Mouse (Mus musculus) stomach, embryonic 14.5 days (tissue): ENCODE measurements around the gene Micu1. TPM values are rescaled to one million over a fixed set of nuclear protein-coding genes. Genes with fewer than 3 reads are reported as not detected.
A peak's percentile ranks its signal among the peaks of the same experiment; 100 is the strongest.

Experiments used
- ATAC-seq: fragments of 200-750 bp; cut with Nextera tagmentation; 2 replicates; pipeline ENCODE4 v1.8.0; 2017; ENCODE audit warnings: low read depth, moderate TSS enrichment; ENCODE audit not compliant: insufficient number of reproducible peaks, insufficient read depth, low FRiP score
- H3K27ac ChIP-seq: fragments of 300-500 bp; sonication (generic); 2 replicates; pipeline ENCODE4 v1.5.1; 2014; ENCODE audit warnings: mild to moderate bottlenecking, low read length, moderate library complexity, mixed read lengths
- H3K27me3 ChIP-seq: fragments of 300-500 bp; sonication (generic); 2 replicates; pipeline ENCODE4 v1.6.1; 2014; ENCODE audit warnings: low read length, control low read depth, mixed read lengths; ENCODE audit not compliant: control insufficient read depth, insufficient read depth
- H3K36me3 ChIP-seq: fragments of 300-500 bp; sonication (generic); 2 replicates; pipeline ENCODE4 v1.6.1; 2014; ENCODE audit warnings: mild to moderate bottlenecking, control low read depth, low read length, moderate library complexity, mixed read lengths; ENCODE audit not compliant: control insufficient read depth, insufficient read depth
- H3K4me1 ChIP-seq: fragments of 300-500 bp; sonication (generic); 2 replicates; pipeline ENCODE4 v1.6.1; 2014; ENCODE audit warnings: low read length, control low read depth, mixed read lengths; ENCODE audit not compliant: control insufficient read depth, insufficient read depth
- H3K4me2 ChIP-seq: fragments of 300-500 bp; sonication (generic); replicated peaks from 2 replicates; pipeline ENCODE4 v1.6.1; 2014; ENCODE audit warnings: low read depth, low read length, control low read depth
- H3K4me3 ChIP-seq: fragments of 300-500 bp; sonication (generic); 2 replicates; pipeline ENCODE4 v1.5.1; 2014; ENCODE audit warnings: low read depth, low read length, control low read depth
- H3K9ac ChIP-seq: fragments of 300-500 bp; sonication (generic); replicated peaks from 2 replicates; pipeline ENCODE4 v1.6.1; 2014; ENCODE audit warnings: low read depth, mild to moderate bottlenecking, control low read depth, low read length, moderate library complexity, mixed read lengths
- H3K9me3 ChIP-seq: fragments of 300-500 bp; sonication (generic); 2 replicates; pipeline ENCODE4 v1.6.1; 2016; ENCODE audit warnings: low read depth, low read length, control low read depth; ENCODE audit not compliant: control insufficient read depth
- WGBS: fragments of 180-500 bp; shearing (Covaris S2); extraction: QIAGEN DNeasy Blood & Tissue Kit; methylation state at CpG from one replicate; pipeline ENCODE4 v1.1.7; 2014; 5-methylcytosine and 5-hydroxymethylcytosine counted together
- polyA plus RNA-seq: library from polyadenylated mRNA; unstranded; fragments of >200 nt; fragmentation: Nextera tagmentation; extraction: Ambion mirVana; gene quantifications from 2 replicates; pipeline ENCODE4 v1.2.1, GENCODE M21; 2014

Micu1 gene
- polyA plus RNA-seq, 1 experiment from 2014 or later, result 73.6 TPM

DNA sequence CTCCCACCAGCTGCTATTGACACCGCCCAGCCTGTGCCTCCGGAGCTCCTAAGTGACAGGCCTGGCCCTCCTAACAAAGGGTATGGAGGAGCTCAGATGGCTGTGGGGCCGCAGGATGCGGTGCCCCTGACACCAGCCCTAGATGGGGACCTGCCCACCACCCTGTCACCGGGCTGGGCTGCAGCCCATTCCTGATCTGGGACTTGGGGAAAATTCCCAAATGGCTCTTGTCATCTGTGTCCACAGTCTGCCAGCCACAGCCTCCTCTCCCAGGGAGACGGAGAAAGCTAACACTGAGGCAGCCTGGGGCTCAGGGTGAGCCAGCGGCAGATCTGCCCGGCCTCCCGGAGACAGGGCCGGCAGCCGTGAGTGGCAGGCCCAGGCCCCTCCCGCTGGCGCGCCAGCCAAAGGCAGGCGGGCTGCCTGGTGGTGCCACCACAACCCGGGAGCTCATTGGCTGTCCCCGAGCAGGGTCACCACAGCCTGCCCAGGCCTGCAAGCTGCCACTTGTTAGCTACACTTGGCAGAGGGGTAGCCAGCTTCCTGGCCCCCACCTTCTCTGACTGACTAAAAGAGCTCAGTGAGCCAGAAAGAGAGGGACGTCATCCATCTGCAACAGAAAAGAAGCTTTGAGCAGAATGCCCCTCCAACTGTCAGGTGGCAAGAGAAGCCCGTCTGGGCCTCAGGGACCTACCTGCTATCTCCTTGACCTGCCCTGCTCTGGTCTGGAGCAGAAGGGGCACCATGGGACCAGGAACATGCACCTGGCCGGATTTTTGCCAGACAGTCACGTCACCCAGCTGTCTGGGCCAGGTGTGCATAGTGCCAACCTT lies 197.3 kb downstream of the Micu1 start:
- no peaks in the 10 kb centered on the region for H3K27me3 ChIP-seq
- no peaks in the 10 kb centered on the region for H3K9me3 ChIP-seq
- peak overlapping the region; percentile 90 for H3K27ac ChIP-seq
- peaks cover 31% of the 10 kb centered on the region for H3K4me1 ChIP-seq
- peak; percentile 91 for ATAC-seq
- 0 out of 2 replicates have a peak overlapping the region, but pooled peaks have one; percentile 22 for H3K4me2 ChIP-seq
- H3K9ac ChIP-seq, result peak overlapping the region; percentile 22; the same call in 1 of the 2 replicates
- H3K4me3 ChIP-seq, result no peak overlapping the region
- peaks cover 24% of the 10 kb centered on the region for H3K36me3 ChIP-seq
- WGBS, result 10% methylated on average over 21 of the region's 21 CpGs

DNA sequence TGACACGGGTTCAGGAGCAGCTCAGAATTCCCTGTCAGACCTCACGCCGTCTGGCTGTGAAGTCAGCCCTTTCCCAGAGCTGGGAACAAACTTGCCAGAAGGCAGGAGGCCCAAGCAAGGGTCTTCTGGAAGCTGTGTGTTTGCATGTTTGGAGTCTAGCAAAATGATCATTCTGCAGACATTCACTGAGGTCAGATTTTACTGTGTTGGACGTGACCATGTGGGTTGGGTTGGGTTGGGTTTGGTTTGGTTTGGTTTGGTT lies 197.8 kb downstream of the Micu1 start:
- Histone ChIP-seq H3K4me1 (peaks cover 31% of the 10 kb centered on the region), H3K27me3 (no peaks in the 10 kb centered on the region), H3K9me3 (no peaks in the 10 kb centered on the region), H3K27ac (peak overlapping the region; percentile 90), H3K4me3 (no peak overlapping the region), H3K4me2 (0 out of 2 replicates have a peak overlapping the region, but pooled peaks have one; percentile 22), H3K36me3 (peaks cover 24% of the 10 kb centered on the region), H3K9ac (no peak overlapping the region)
- 26% methylated on average over 4 of the region's 4 CpGs for WGBS
- ATAC-seq, result no peak

DNA sequence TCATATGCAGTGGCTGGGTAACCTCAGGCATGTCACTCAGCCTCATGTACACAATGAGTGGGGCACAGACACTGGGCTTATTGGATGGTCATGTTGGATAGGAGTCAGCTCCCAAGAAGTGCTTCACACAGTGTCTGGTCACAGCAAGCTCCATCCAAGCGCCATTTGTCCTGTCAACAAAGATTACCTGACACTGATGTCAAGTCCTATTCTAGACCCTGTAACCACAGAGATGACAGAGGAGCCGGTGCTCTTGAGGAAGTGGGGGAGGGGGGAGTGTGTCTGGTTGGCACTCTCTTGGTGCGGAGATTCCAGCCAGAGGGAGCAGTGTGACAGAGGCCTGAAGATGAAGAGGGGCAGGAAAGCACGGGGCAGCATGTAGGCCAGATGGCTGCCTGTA lies 198.7 kb downstream of the Micu1 start:
- WGBS, result 41% methylated on average over 4 of the region's 4 CpGs
- Histone ChIP-seq H3K27ac (no peak overlapping the region; the same call in 1 of the 2 replicates), H3K4me2 (no peak overlapping the region), H3K27me3 (no peaks in the 10 kb centered on the region), H3K36me3 (peaks cover 15% of the 10 kb centered on the region), H3K9me3 (no peaks in the 10 kb centered on the region), H3K9ac (no peak overlapping the region), H3K4me1 (peaks cover 31% of the 10 kb centered on the region), H3K4me3 (no peak overlapping the region)
- ATAC-seq, result no peak

DNA sequence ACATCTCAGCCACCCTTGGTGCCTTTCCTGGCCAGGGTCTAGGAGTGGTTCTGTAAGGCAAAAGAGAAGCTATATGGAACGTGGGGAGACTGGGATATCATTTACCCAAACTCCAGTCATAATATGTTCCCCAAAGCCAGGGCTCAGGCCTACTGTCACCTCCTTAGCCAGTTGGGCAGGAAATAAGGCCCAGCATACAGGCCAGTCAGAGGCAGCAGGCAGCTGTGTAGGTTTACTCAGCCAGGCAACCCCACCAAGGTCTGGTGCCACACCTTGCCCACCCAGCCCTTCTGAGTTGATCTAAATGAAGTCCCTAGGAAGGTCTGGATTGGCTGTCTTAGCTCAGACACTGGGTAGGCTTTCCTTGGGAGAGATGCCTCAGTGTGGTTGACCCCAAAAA lies 199.2 kb downstream of the Micu1 start:
- Histone ChIP-seq H3K9ac (no peak overlapping the region), H3K9me3 (no peaks in the 10 kb centered on the region), H3K36me3 (peaks cover 10% of the 10 kb centered on the region), H3K27ac (no peak overlapping the region), H3K4me3 (no peak overlapping the region), H3K4me2 (no peak overlapping the region), H3K4me1 (peaks cover 31% of the 10 kb centered on the region), H3K27me3 (no peaks in the 10 kb centered on the region)
- 77% methylated on average over 1 of the region's 1 CpGs for WGBS
- no peak for ATAC-seq

DNA sequence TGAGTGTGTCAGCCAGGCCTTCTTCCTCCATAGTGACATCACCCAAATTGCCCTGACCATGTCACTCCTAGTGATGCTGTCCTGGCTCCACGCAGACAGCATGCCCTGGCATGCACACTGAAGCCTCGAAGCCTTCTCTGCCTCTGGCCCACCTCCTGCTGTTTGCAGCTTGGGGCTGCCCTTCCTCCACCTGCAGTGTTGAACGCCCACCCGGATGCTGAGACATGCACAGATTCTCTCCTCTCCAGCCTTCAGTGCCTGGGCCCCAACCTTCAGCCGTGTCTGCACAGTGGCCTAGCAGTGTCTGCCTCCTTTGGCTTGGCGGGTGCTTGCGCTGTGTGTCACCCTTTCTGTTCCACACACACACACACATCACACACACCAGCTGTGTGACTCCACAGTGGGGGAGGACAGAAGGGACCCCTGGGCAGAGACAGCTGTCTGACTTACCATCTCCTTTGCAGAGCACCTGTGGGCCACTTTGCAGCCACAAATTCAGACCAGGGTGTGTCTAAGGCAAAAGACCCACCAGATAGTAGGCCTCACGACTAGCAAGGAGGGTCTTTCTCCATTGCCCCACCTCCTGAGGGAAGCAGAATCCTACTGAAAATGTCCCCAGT lies 199.8 kb downstream of the Micu1 start:
- Histone ChIP-seq H3K4me3 (no peak overlapping the region), H3K27ac (peak overlapping the region; percentile 72; the same call in 1 of the 2 replicates), H3K9me3 (no peaks in the 10 kb centered on the region), H3K9ac (no peak overlapping the region; the same call in 1 of the 2 replicates), H3K4me1 (peaks cover 32% of the 10 kb centered on the region), H3K4me2 (no peak overlapping the region), H3K27me3 (no peaks in the 10 kb centered on the region), H3K36me3 (0 out of 2 replicates have a peak, but pooled peaks cover 5% of the 10 kb centered on the region)
- 66% methylated on average over 8 of the region's 8 CpGs for WGBS
- no peak for ATAC-seq

DNA sequence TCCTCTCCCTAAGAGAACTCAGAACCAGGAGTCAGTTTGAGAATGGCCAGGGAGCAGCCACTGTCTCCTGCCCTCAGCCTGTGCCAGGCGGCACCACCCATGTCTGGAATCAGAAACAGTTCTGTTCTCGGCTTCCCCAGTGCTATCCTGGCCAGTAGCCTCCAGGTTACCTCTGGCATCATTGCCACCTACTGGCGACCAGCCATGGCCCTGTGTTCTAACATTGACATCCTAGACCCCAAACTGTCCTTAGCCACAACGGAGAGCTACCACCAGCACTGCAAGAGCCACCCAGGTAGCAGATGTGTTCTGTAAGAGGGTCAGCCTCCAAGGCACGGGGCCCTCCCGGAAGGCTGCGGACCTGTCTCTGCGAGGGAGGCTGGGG lies 200.3 kb downstream of the Micu1 start:
- Histone ChIP-seq H3K4me2 (no peak overlapping the region), H3K4me1 (peaks cover 38% of the 10 kb centered on the region), H3K27ac (peak overlapping the region; percentile 72; the same call in 1 of the 2 replicates), H3K9me3 (no peaks in the 10 kb centered on the region), H3K9ac (no peak overlapping the region), H3K27me3 (no peaks in the 10 kb centered on the region), H3K36me3 (0 out of 2 replicates have a peak, but pooled peaks cover 2% of the 10 kb centered on the region), H3K4me3 (no peak overlapping the region)
- no peak for ATAC-seq
- 29% methylated on average over 8 of the region's 8 CpGs for WGBS

DNA sequence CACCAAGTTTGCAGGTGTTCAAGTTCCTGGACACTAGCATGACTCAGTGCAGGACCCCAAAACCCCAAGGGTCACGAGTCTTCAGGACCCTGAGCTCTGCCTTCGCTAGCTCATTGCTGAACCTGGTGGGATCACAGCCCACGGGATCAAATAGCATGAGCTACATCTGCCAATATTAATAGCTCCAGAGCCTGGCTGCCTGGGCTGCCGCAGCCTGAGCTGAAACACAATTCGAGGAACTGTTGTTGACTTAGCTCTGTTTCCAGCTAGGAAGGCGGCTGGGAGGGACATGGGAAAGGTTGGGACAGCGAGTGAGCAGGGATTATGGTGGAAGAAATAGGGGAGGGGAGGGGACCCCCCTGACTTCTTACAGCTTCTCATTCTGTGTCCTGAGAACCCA lies 200.9 kb downstream of the Micu1 start:
- Histone ChIP-seq H3K36me3 (no peaks in the 10 kb centered on the region), H3K4me1 (peaks cover 43% of the 10 kb centered on the region)

DNA sequence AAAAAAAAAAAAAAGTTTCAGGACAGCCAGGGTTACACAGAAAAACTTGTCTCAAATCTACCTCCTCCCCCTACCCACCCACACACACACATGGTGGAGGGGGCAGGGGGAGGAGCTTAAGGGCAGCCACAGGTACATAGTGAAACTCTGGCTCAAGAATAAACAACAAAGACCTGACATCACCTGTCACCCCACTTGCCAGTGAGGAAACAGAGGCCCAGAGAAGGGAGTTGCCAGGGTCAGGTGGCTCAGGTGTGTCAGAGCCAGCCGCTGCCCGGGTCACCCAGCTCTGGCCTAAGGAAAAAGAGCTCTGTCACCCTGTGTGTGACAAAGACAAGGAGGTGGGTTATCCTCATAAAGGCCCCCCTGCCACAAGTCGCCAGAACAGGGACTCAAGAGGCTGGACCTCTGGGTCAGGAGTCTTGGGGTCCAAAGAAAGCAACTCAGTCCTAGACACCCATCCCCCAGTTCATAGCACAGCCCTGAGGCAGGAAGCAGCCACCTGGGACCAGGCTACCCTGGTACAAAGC lies 204.9 kb downstream of the Micu1 start:
- Histone ChIP-seq H3K4me1 (peaks cover 47% of the 10 kb centered on the region), H3K4me2 (no peak overlapping the region), H3K36me3 (no peaks in the 10 kb centered on the region), H3K27ac (peak overlapping the region; percentile 90), H3K9me3 (no peaks in the 10 kb centered on the region), H3K4me3 (no peak overlapping the region), H3K9ac (no peak overlapping the region), H3K27me3 (no peaks in the 10 kb centered on the region)
- WGBS, result 50% methylated on average over 3 of the region's 3 CpGs
- peak; percentile 11; the same call in 1 of the 2 replicates for ATAC-seq

More for the DNA sequence above, 200.9 kb downstream of the Micu1 start:
- H3K27ac ChIP-seq, result peak overlapping the region; percentile 72; the same call in 1 of the 2 replicates
- ATAC-seq, result no peak
- 33% methylated on average over 7 of the region's 7 CpGs for WGBS
- H3K4me3 ChIP-seq, result no peak overlapping the region
- no peak overlapping the region for H3K4me2 ChIP-seq
- no peak overlapping the region for H3K9ac ChIP-seq
- no peaks in the 10 kb centered on the region for H3K27me3 ChIP-seq
- H3K9me3 ChIP-seq, result no peaks in the 10 kb centered on the region
